Mouse (Mus musculus) stomach, embryonic 15.5 days (tissue): ENCODE measurements around the gene Irx6. TPM values are rescaled to one million over a fixed set of nuclear protein-coding genes. Genes with fewer than 3 reads are reported as not detected.

Experiments used
- ATAC-seq: fragments of 200-750 bp; cut with Nextera tagmentation; 2 replicates; pipeline ENCODE4 v1.8.0; 2017; ENCODE audit warnings: low read depth, moderate number of reproducible peaks, moderate TSS enrichment; ENCODE audit not compliant: insufficient read depth, low FRiP score
- H3K27ac ChIP-seq: fragments of 300-500 bp; sonication (generic); 2 replicates; pipeline ENCODE4 v1.5.1; 2015; ENCODE audit warnings: mild to moderate bottlenecking, inconsistent platforms
- H3K27me3 ChIP-seq: fragments of 300-500 bp; sonication (generic); replicated peaks from 2 replicates; pipeline ENCODE4 v1.6.1; 2015; ENCODE audit warnings: inconsistent platforms
- H3K36me3 ChIP-seq: fragments of 300-500 bp; sonication (generic); 2 replicates; pipeline ENCODE4 v1.6.1; 2015; ENCODE audit warnings: inconsistent platforms
- H3K4me1 ChIP-seq: fragments of 300-500 bp; sonication (generic); 2 replicates; pipeline ENCODE4 v1.6.1; 2015; ENCODE audit warnings: inconsistent platforms
- H3K4me2 ChIP-seq: fragments of 300-500 bp; sonication (generic); 2 replicates; pipeline ENCODE4 v1.6.1; 2015; ENCODE audit warnings: mild to moderate bottlenecking, inconsistent platforms
- H3K4me3 ChIP-seq: fragments of 300-500 bp; sonication (generic); replicated peaks from 2 replicates; pipeline ENCODE4 v1.5.1; 2015; ENCODE audit warnings: inconsistent platforms
- H3K9ac ChIP-seq: fragments of 300-500 bp; sonication (generic); 2 replicates; pipeline ENCODE4 v1.6.1; 2015; ENCODE audit warnings: inconsistent platforms
- H3K9me3 ChIP-seq: fragments of 300-500 bp; sonication (generic); 2 replicates; pipeline ENCODE4 v1.6.1; 2016; ENCODE audit warnings: inconsistent platforms
- WGBS: fragments of 180-500 bp; shearing (Covaris S2); methylation state at CpG from one replicate; pipeline ENCODE4 v1.1.7; 2015; 5-methylcytosine and 5-hydroxymethylcytosine counted together
- polyA plus RNA-seq: library from polyadenylated mRNA; unstranded; fragments of >200 nt; fragmentation: Nextera tagmentation; extraction: Ambion mirVana; gene quantifications from 2 replicates; pipeline ENCODE4 v1.2.1, GENCODE M21; 2015

Irx6 gene
- polyA plus RNA-seq, result 0.04 and 0.09 TPM in 2 replicates

DNA sequence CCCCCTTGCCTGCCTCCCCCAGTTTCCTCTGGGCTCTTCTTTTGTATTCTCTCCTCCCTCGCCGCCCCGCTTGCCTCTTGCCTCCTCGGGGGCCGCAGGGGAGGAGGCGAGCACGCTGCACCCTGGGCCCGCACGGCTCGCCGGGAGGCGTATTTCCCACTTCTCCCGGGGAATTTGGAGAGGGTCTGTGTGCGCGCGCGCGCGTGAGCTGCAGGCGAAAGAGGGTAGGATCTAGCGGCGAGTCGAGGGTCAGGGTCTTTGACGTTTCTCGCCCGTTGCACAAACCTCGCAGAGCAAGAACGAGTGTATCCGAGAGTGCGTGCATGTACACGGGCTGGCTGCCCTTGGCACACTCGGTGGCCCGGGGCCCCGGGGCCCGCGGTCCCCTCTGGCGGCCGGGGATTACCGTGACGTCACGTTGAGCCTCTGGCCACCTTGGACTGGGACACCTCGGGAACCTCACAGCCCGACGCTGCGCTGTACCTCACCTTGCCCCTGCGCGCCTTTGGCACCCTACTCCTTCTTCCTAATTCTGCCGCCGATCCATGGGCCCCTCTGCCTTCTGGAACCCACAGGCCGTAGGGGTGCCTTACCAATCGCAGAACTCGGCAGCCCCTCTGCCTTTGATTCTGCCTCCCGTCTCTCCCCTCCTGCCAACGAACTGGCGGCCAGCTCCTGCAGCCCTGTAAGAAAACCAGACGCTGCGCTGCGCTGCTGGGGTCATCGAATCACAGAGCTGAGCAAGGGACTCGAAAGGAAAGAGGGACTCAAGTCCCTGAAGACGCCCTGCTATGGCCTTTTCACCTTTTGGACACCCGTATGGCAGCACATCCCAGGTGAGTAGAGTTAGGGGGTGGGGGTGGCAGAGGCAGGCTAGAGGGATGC, at the start of gene Irx6:
Gene Irx6, plus strand, starts transcription at position 45 of the 885 bp plus-strand sequence.
- H3K4me1 ChIP-seq, result peaks cover 21% of the 10 kb centered on the region
- H3K4me3 ChIP-seq, result peak within 1 kb of the TSS; percentile 36
- H3K27me3 ChIP-seq, result peaks cover 84% of the 10 kb centered on the region
- no peak within 1 kb of the TSS for H3K27ac ChIP-seq
- peak within 1 kb of the TSS; percentile 64 for H3K4me2 ChIP-seq
- H3K9ac ChIP-seq, result no peak within 1 kb of the TSS
- no peak for ATAC-seq
- WGBS, result 2% methylated on average over 60 of the region's 62 CpGs
- H3K9me3 ChIP-seq, result no peaks in the 10 kb centered on the region
- H3K36me3 ChIP-seq, result no peaks in the 10 kb centered on the region

GRCm38 (mm10) chr8:92628711-92629650, 45.1 kb upstream of the Irx6 start:
- H3K27me3 ChIP-seq, result no peaks in the 10 kb centered on the region
- H3K9ac ChIP-seq, result no peak overlapping the region
- H3K4me3 ChIP-seq, result no peak overlapping the region
- H3K4me2 ChIP-seq, result no peak overlapping the region
- H3K27ac ChIP-seq, result no peak overlapping the region
- H3K36me3 ChIP-seq, result no peaks in the 10 kb centered on the region
- ATAC-seq, result no peak
- WGBS, result 69% methylated on average over 14 of the region's 14 CpGs
- H3K4me1 ChIP-seq, result no peaks in the 10 kb centered on the region
- no peaks in the 10 kb centered on the region for H3K9me3 ChIP-seq

DNA sequence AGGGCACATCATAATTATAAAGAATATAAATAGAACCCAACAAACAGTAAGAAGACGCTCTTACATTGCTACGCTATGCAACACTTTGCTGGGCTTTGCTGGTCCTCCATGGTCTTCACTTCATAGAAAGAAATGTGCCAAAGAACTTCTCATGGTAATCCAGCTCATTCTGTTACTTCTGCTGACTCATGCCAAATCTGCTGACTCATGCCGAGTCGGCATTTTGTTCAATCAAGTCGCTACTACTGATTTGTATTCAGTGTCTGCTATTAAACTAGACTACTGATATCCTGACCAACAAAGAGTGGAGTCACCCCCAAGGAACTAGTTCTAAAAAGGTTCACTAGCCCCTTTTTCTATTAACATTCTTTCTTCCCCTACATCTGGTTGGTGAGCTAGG, 40.9 kb upstream of the Irx6 start:
- H3K4me2 ChIP-seq, result no peak overlapping the region
- H3K9me3 ChIP-seq, result no peaks in the 10 kb centered on the region
- no peak overlapping the region for H3K27ac ChIP-seq
- no peak overlapping the region for H3K4me3 ChIP-seq
- no peak for ATAC-seq
- no peaks in the 10 kb centered on the region for H3K27me3 ChIP-seq
- no peak overlapping the region for H3K9ac ChIP-seq
- no peaks in the 10 kb centered on the region for H3K4me1 ChIP-seq
- 91% methylated on average over 5 of the region's 5 CpGs for WGBS
- H3K36me3 ChIP-seq, result no peaks in the 10 kb centered on the region

GRCm38 (mm10) chr8:92640820-92641219, 33.3 kb upstream of the Irx6 start:
- Histone ChIP-seq H3K4me3 (no peak overlapping the region), H3K9me3 (no peaks in the 10 kb centered on the region), H3K4me2 (no peak overlapping the region), H3K4me1 (no peaks in the 10 kb centered on the region), H3K27me3 (no peaks in the 10 kb centered on the region), H3K9ac (no peak overlapping the region), H3K36me3 (no peaks in the 10 kb centered on the region), H3K27ac (no peak overlapping the region)
- 82% methylated on average over 8 of the region's 8 CpGs for WGBS
- ATAC-seq, result no peak

GRCm38 (mm10) chr8:92646637-92647036, 27.5 kb upstream of the Irx6 start:
- ATAC-seq, result no peak
- no peaks in the 10 kb centered on the region for H3K4me1 ChIP-seq
- no peaks in the 10 kb centered on the region for H3K27me3 ChIP-seq
- no peaks in the 10 kb centered on the region for H3K36me3 ChIP-seq
- no peaks in the 10 kb centered on the region for H3K9me3 ChIP-seq
- no peak overlapping the region for H3K4me2 ChIP-seq
- H3K27ac ChIP-seq, result no peak overlapping the region
- WGBS, result 63% methylated on average over 2 of the region's 2 CpGs
- no peak overlapping the region for H3K9ac ChIP-seq
- no peak overlapping the region for H3K4me3 ChIP-seq

GRCm38 (mm10) chr8:92664207-92664606, 9.9 kb upstream of the Irx6 start:
- Histone ChIP-seq H3K4me1 (no peaks in the 10 kb centered on the region), H3K9ac (no peak overlapping the region), H3K9me3 (no peaks in the 10 kb centered on the region), H3K27me3 (peaks cover 4% of the 10 kb centered on the region; the same call in 1 of the 2 replicates), H3K36me3 (no peaks in the 10 kb centered on the region), H3K4me3 (no peak overlapping the region), H3K27ac (no peak overlapping the region), H3K4me2 (no peak overlapping the region)
- no peak for ATAC-seq
- 22% methylated on average over 4 of the region's 4 CpGs for WGBS

- Histone ChIP-seq H3K4me3 (no peak overlapping the region), H3K9me3 (no peaks in the 10 kb centered on the region), H3K4me2 (no peak overlapping the region), H3K27me3 (peaks cover 48% of the 10 kb centered on the region), H3K4me1 (peaks cover 18% of the 10 kb centered on the region), H3K27ac (no peak overlapping the region), H3K36me3 (no peaks in the 10 kb centered on the region), H3K9ac (no peak overlapping the region)
- ATAC-seq, result no peak
- 74% methylated on average over 11 of the region's 11 CpGs for WGBS
Measured at GRCm38 (mm10) chr8:92670236-92670635, 3.9 kb upstream of the Irx6 start.

- no peak overlapping the region for H3K4me3 ChIP-seq
- H3K27me3 ChIP-seq, result peaks cover 53% of the 10 kb centered on the region
- H3K36me3 ChIP-seq, result no peaks in the 10 kb centered on the region
- 58% methylated on average over 12 of the region's 12 CpGs for WGBS
- ATAC-seq, result no peak
- no peaks in the 10 kb centered on the region for H3K9me3 ChIP-seq
- peaks cover 18% of the 10 kb centered on the region for H3K4me1 ChIP-seq
- H3K9ac ChIP-seq, result no peak overlapping the region
- no peak overlapping the region for H3K27ac ChIP-seq
- no peak overlapping the region for H3K4me2 ChIP-seq
Measured at GRCm38 (mm10) chr8:92670656-92671195, 3.4 kb upstream of the Irx6 start.

DNA sequence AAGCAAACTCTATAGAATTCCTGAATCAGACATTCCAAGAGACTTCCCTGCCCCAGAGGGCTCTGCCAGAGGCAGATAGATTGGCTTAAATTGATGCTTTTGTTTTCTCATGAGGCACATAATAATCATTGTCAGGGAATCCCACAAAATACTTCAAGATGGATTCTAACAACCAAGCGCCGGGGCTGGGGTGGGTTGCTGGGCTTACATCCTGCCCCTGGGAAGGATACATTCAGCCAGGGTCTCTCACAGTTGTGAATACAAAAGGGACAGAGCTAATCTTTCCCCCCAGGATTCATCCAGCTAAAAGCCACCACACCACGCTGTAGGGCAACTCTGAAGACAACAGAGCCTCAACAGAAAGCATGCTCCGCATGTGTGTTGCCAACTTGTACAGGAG, 2.2 kb upstream of the Irx6 start:
- peaks cover 18% of the 10 kb centered on the region for H3K4me1 ChIP-seq
- no peak overlapping the region for H3K9ac ChIP-seq
- no peak overlapping the region for H3K27ac ChIP-seq
- WGBS, result 85% methylated on average over 4 of the region's 4 CpGs
- H3K27me3 ChIP-seq, result peaks cover 65% of the 10 kb centered on the region
- no peak for ATAC-seq
- no peaks in the 10 kb centered on the region for H3K9me3 ChIP-seq
- H3K36me3 ChIP-seq, result no peaks in the 10 kb centered on the region
- H3K4me3 ChIP-seq, result no peak overlapping the region
- no peak overlapping the region for H3K4me2 ChIP-seq

- Histone ChIP-seq H3K4me3 (peak overlapping the region; percentile 36), H3K27me3 (peaks cover 77% of the 10 kb centered on the region), H3K9me3 (no peaks in the 10 kb centered on the region), H3K27ac (no peak overlapping the region), H3K4me1 (peaks cover 20% of the 10 kb centered on the region), H3K4me2 (peak overlapping the region; percentile 64), H3K36me3 (no peaks in the 10 kb centered on the region), H3K9ac (no peak overlapping the region)
- WGBS, result 6% methylated on average over 11 of the region's 11 CpGs
- ATAC-seq, result no peak
Measured at GRCm38 (mm10) chr8:92673101-92673500, 987 bp upstream of the Irx6 start.

DNA sequence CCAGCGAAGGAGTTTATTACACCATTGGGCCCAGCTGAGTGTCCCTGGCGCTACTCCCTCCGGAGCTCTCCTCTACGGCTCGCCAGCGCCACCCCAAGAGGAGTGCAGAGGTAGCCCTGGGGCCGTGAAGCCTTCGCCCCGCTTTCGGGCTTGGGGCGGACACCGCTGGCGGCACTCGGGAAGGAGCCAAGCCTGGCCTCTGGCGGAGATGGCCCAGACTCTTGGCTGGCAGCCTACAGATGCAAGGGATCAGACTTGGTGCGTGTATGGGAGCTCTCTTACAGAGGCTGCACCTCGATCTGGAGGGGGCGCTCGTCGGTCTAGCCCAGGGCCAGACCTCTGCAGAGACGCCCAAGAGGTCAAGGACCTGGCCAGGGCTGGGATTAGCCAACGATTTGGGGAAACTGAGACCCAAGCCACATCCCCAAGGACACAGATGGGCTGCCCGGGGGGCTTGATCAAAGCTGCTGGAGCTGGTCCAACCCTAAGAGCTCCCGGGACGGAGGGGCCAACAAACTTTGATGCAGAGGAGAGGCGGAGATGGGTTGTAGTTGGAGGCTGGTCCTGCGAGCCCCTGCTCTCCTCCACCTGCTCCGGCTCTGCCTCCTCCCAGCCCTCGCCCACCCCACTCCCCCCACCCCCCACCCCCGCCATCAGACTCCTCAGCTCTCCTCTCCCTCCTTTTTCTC, 389 bp upstream of the Irx6 start:
- peak; percentile 31; the same call in 1 of the 2 replicates for ATAC-seq
- no peak overlapping the region for H3K27ac ChIP-seq
- peak overlapping the region; percentile 64 for H3K4me2 ChIP-seq
- WGBS, result under 1% methylated on average over 29 of the region's 30 CpGs
- peaks cover 21% of the 10 kb centered on the region for H3K4me1 ChIP-seq
- no peaks in the 10 kb centered on the region for H3K9me3 ChIP-seq
- H3K9ac ChIP-seq, result no peak overlapping the region
- no peaks in the 10 kb centered on the region for H3K36me3 ChIP-seq
- H3K27me3 ChIP-seq, result peaks cover 79% of the 10 kb centered on the region
- peak overlapping the region; percentile 36 for H3K4me3 ChIP-seq
